Mouse (Mus musculus) kidney, adult 2 months (tissue): Measurements from ENCODE around the gene 6430571L13Rik. TPM values are rescaled to one million over a fixed set of nuclear protein-coding genes. Genes with fewer than 3 reads are reported as not detected.

ENCODE experiments used
- DNase-seq: peaks from one replicate; pipeline ENCODE4 v3.0.0; 2021
- H3K27ac ChIP-seq: fragments of 200-500 bp; 2 replicates; pipeline ENCODE4 v1.5.1; 2012; ENCODE audit warnings: low read depth, low read length, control low read depth, inconsistent platforms; ENCODE audit not compliant: insufficient read depth
- H3K27me3 ChIP-seq: fragments of 200-500 bp; replicated peaks from 2 replicates; pipeline ENCODE4 v1.6.1; 2012; ENCODE audit warnings: mild to moderate bottlenecking, moderate library complexity, low read length, inconsistent platforms; ENCODE audit not compliant: control insufficient read depth, insufficient read depth
- H3K36me3 ChIP-seq: fragments of 200-500 bp; 2 replicates; pipeline ENCODE4 v1.6.1; 2012; ENCODE audit warnings: mild to moderate bottlenecking, moderate library complexity, low read length, inconsistent platforms; ENCODE audit not compliant: control insufficient read depth, insufficient read depth
- H3K4me1 ChIP-seq: fragments of 200-500 bp; 2 replicates; pipeline ENCODE4 v1.6.1; 2011; ENCODE audit warnings: low read length; ENCODE audit not compliant: control insufficient read depth, insufficient read depth
- H3K4me3 ChIP-seq: fragments of 200-500 bp; 2 replicates; pipeline ENCODE4 v1.5.1; 2011; ENCODE audit warnings: mild to moderate bottlenecking, low read depth, low read length, control low read depth; ENCODE audit not compliant: insufficient read depth
- CTCF ChIP-seq: fragments of 200-500 bp; conservative IDR thresholded peaks from 2 replicates; pipeline ENCODE4 v1.5.1; 2011; ENCODE audit warnings: low read depth, mild to moderate bottlenecking, control low read depth, low read length, moderate library complexity, mixed read lengths; ENCODE audit not compliant: insufficient read depth, insufficient read length
- POLR2A ChIP-seq: fragments of 200-500 bp; IDR thresholded peaks from one replicate; pipeline ENCODE4 v1.6.1; 2011; ENCODE audit warnings: low read depth, low read length, control low read depth
- WGBS: fragments of 180-500 bp; shearing (Covaris S2); methylation state at CpG from one replicate; pipeline ENCODE4 v1.1.7; 2018; 5-methylcytosine and 5-hydroxymethylcytosine counted together
- polyA plus RNA-seq: library from polyadenylated mRNA; depleted of rRNA; stranded (reverse); fragments of >200 nt; gene quantifications from 2 replicates; pipeline ENCODE4 v1.2.3, GENCODE M21; 2012

Gene 6430571L13Rik
- polyA plus RNA-seq, 1 experiment: 7.4 TPM

GRCm38 (mm10) chr9:107370106-107370463, 29.7 kb downstream of the 6430571L13Rik start:
- no peak for DNase-seq
- Histone ChIP-seq H3K27ac (no peak overlapping the region), H3K4me1 (no peaks in the 10 kb centered on the region), H3K4me3 (no peak overlapping the region), H3K36me3 (no peaks in the 10 kb centered on the region), H3K27me3 (no peaks in the 10 kb centered on the region)
- 17% methylated on average over 4 of the region's 4 CpGs for WGBS
- TF ChIP-seq POLR2A: no peak
- TF ChIP-seq CTCF: no peak

- Histone ChIP-seq H3K27ac (no peak overlapping the region), H3K4me1 (no peaks in the 10 kb centered on the region), H3K36me3 (no peaks in the 10 kb centered on the region), H3K27me3 (no peaks in the 10 kb centered on the region), H3K4me3 (no peak overlapping the region)
- WGBS: 58% methylated on average over 4 of the region's 4 CpGs
- TF ChIP-seq POLR2A: no peak
- no peak for TF ChIP-seq CTCF
- DNase-seq: no peak
Measured at GRCm38 (mm10) chr9:107372441-107372840, 32.0 kb downstream of the 6430571L13Rik start.

DNA sequence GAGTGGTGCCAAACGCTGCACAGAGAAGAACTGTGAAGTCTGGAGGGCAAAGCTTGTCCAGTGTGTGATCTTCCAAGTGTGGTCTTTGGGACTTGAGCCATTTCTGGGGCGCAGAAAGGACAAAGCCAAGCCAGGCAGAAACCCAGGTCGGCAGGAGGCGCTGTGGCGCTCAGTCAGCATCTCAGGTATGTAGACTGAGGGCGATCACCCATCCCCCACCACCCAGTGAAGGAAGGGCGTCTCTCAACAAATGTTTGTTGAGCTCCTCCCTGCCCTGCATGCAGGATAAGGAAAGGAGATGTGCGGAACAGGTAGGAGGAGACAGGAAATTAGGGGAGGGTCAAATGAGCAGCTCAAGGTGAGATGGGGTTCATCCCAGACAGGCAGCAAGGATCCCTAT, 34.2 kb downstream of the 6430571L13Rik start:
- DNase-seq: no peak

GRCm38 (mm10) chr9:107375451-107375850, 35.0 kb downstream of the 6430571L13Rik start:
- H3K4me1 ChIP-seq: no peaks in the 10 kb centered on the region
- DNase-seq: no peak
- no peaks in the 10 kb centered on the region for H3K27me3 ChIP-seq
- no peak for TF ChIP-seq CTCF
- no peak for TF ChIP-seq POLR2A
- H3K36me3 ChIP-seq: no peaks in the 10 kb centered on the region
- WGBS: 34% methylated on average over 5 of the region's 5 CpGs
- no peak overlapping the region for H3K27ac ChIP-seq
- H3K4me3 ChIP-seq: no peak overlapping the region

More for the DNA sequence above, 34.2 kb downstream of the 6430571L13Rik start:
- Histone ChIP-seq H3K27ac (no peak overlapping the region), H3K4me1 (no peaks in the 10 kb centered on the region), H3K4me3 (no peak overlapping the region), H3K36me3 (no peaks in the 10 kb centered on the region), H3K27me3 (no peaks in the 10 kb centered on the region)
- no peak for TF ChIP-seq POLR2A
- peak; percentile 26; the same call in 1 of the 2 replicates for TF ChIP-seq CTCF
- WGBS: 13% methylated on average over 8 of the region's 8 CpGs

DNA sequence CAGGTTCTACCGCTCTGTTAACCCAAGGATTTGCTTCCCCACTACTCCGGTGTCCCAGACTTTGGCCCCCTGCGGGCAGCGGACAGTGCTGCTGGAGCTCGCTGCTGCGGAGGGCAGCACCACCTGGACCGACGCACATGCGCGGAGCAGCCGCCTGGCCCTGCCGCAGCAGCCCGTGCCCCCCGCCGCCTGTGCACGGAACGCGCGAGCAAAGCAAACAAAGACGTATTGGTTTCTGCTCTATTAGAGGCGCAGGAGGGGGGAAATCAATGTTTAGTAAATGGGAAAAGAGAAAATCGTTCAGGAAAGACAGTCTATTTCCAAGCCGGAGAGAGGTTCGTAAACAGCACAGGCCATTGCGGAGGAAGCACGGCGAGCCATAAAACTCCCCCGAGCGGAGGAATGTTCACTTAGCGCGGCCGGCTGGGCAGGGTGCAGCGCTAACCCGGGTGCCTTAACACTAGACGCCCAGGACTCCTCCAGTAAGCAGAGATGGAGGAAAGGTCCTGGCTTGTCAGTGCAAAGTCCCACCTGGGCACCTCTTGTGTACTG, 37.6 kb downstream of the 6430571L13Rik start:
- Histone ChIP-seq H3K4me1 (no peaks in the 10 kb centered on the region), H3K27ac (no peak overlapping the region), H3K36me3 (no peaks in the 10 kb centered on the region), H3K4me3 (peak overlapping the region; percentile 7; the same call in 1 of the 2 replicates), H3K27me3 (no peaks in the 10 kb centered on the region)
- TF ChIP-seq CTCF (no peak), POLR2A (no peak)
- 1% methylated on average over 35 of the region's 35 CpGs for WGBS
- no peak for DNase-seq

DNA sequence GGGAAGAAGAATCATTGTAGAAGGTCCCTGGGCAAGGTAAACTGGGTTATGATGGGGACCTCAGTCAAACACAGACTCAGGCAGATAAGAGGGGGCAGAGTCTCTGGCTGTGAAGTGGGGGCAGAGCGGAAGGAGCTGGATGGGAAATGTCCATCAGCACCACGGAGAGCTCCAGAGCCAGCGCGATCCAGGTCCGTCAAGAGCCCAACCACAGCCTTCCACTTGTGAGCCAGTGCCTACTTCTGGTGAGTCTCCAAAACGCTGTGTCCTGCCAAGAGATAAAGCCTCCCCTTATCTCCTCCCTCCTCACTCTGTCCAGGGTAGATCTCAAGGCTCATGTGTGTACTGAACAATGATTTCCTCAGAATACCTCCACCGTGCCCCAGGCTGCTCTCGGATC, 41.3 kb downstream of the 6430571L13Rik start:
- Histone ChIP-seq H3K4me3 (no peak overlapping the region), H3K27ac (no peak overlapping the region), H3K36me3 (no peaks in the 10 kb centered on the region), H3K4me1 (no peaks in the 10 kb centered on the region), H3K27me3 (no peaks in the 10 kb centered on the region)
- DNase-seq: peak; percentile 11
- TF ChIP-seq CTCF (no peak), POLR2A (no peak)
- 6% methylated on average over 8 of the region's 8 CpGs for WGBS

- 21% methylated on average over 3 of the region's 3 CpGs for WGBS
- TF ChIP-seq POLR2A (no peak), CTCF (no peak)
- Histone ChIP-seq H3K4me1 (no peaks in the 10 kb centered on the region), H3K27me3 (no peaks in the 10 kb centered on the region; the same call in 1 of the 2 replicates), H3K4me3 (no peak overlapping the region), H3K36me3 (no peaks in the 10 kb centered on the region), H3K27ac (no peak overlapping the region)
- DNase-seq: no peak
Measured at GRCm38 (mm10) chr9:107384396-107384795, 44.0 kb downstream of the 6430571L13Rik start.
